Mouse (Mus musculus) myocyte (in vitro differentiated cells): Measurements from ENCODE around the gene Lgals3. TPM values are rescaled to one million over a fixed set of nuclear protein-coding genes. Genes with fewer than 3 reads are reported as not detected.

ENCODE experiments used
- H3K27me3 ChIP-seq: one replicate; pipeline ENCODE4 v1.6.1; 2011; ENCODE audit not compliant: control insufficient read depth, insufficient read depth, insufficient read length
- H3K36me3 ChIP-seq: one replicate; pipeline ENCODE4 v1.6.1; 2011; ENCODE audit not compliant: control insufficient read depth, insufficient read depth
- H3K4me2 ChIP-seq: one replicate; pipeline ENCODE4 v1.6.1; 2011; ENCODE audit warnings: low read depth, control low read depth
- H3K4me3 ChIP-seq: one replicate; pipeline ENCODE4 v1.5.1; 2011; ENCODE audit warnings: mild to moderate bottlenecking, control low read depth, moderate library complexity
- H3K79me2 ChIP-seq: one replicate; pipeline ENCODE4 v1.6.1; 2011; ENCODE audit not compliant: control insufficient read depth, insufficient read depth
- H3ac ChIP-seq: one replicate; pipeline ENCODE4 v1.6.1; 2011; ENCODE audit not compliant: control insufficient read depth, insufficient read length
- CEBPB ChIP-seq: IDR thresholded peaks from 2 replicates; pipeline ENCODE4 v1.6.1; 2011; ENCODE audit warnings: mild to moderate bottlenecking, moderate library complexity; ENCODE audit not compliant: poor library complexity, insufficient read depth, severe bottlenecking
- E2F4 ChIP-seq: IDR thresholded peaks from one replicate; pipeline ENCODE4 v1.6.1; 2011; ENCODE audit warnings: mild to moderate bottlenecking, control low read depth, moderate library complexity; ENCODE audit not compliant: insufficient read depth
- MAX ChIP-seq: IDR thresholded peaks from one replicate; pipeline ENCODE4 v1.6.1; 2011; ENCODE audit warnings: low read depth, mild to moderate bottlenecking, control low read depth
- MYOD1 ChIP-seq, 3 experiments: IDR thresholded peaks; one replicate each; pipeline ENCODE4 v1.6.1; 2011; ENCODE audit warnings: control low read depth in 2 of 3, low read depth in 2 of 3, mild to moderate bottlenecking in 2 of 3, moderate library complexity in 1 of 3; ENCODE audit not compliant: insufficient read length in 2 of 3, control insufficient read depth in 1 of 3
- MYOG ChIP-seq, 3 experiments: IDR thresholded peaks; one replicate each; pipeline ENCODE4 v1.6.1; 2011; ENCODE audit warnings: control low read depth in 2 of 3, low read depth in 2 of 3, mild to moderate bottlenecking in 2 of 3; ENCODE audit not compliant: insufficient read length in 2 of 3, control insufficient read depth in 1 of 3, insufficient read depth in 1 of 3
- POLR2A ChIP-seq: IDR thresholded peaks from one replicate; pipeline ENCODE4 v1.6.1; 2011; ENCODE audit warnings: low read depth, mild to moderate bottlenecking, control low read depth, moderate library complexity; ENCODE audit not compliant: insufficient read length
- POLR2AphosphoS2 ChIP-seq: IDR thresholded peaks from one replicate; pipeline ENCODE4 v1.6.1; 2011; ENCODE audit warnings: low read depth, control low read depth; ENCODE audit not compliant: insufficient read length
- REST ChIP-seq: IDR thresholded peaks from one replicate; pipeline ENCODE4 v1.6.1; 2011; ENCODE audit warnings: mild to moderate bottlenecking, control low read depth, moderate library complexity; ENCODE audit not compliant: insufficient read depth, insufficient read length
- SRF ChIP-seq: IDR thresholded peaks from one replicate; pipeline ENCODE4 v1.6.1; 2011; ENCODE audit warnings: low read depth; ENCODE audit not compliant: control insufficient read depth, insufficient read length
- TCF12 ChIP-seq: IDR thresholded peaks from one replicate; pipeline ENCODE4 v1.6.1; 2011; ENCODE audit warnings: mild to moderate bottlenecking, control low read depth; ENCODE audit not compliant: poor library complexity, insufficient read depth, severe bottlenecking
- TCF3 ChIP-seq: IDR thresholded peaks from one replicate; pipeline ENCODE4 v1.6.1; 2011; ENCODE audit warnings: low read depth, control low read depth; ENCODE audit not compliant: insufficient read length
- USF1 ChIP-seq: IDR thresholded peaks from one replicate; pipeline ENCODE4 v1.6.1; 2011; ENCODE audit warnings: low read depth, mild to moderate bottlenecking, control low read depth, moderate library complexity
- polyA plus RNA-seq: library from polyadenylated mRNA; unstranded; fragments of >200 nt; fragmentation: generic; extraction: Trizol; gene quantifications from one replicate; pipeline ENCODE4 v1.2.1, GENCODE M21; 2012; ENCODE audit warnings: missing spikeins

Lgals3 gene
- polyA plus RNA-seq, 1 experiment, result 525 TPM

DNA sequence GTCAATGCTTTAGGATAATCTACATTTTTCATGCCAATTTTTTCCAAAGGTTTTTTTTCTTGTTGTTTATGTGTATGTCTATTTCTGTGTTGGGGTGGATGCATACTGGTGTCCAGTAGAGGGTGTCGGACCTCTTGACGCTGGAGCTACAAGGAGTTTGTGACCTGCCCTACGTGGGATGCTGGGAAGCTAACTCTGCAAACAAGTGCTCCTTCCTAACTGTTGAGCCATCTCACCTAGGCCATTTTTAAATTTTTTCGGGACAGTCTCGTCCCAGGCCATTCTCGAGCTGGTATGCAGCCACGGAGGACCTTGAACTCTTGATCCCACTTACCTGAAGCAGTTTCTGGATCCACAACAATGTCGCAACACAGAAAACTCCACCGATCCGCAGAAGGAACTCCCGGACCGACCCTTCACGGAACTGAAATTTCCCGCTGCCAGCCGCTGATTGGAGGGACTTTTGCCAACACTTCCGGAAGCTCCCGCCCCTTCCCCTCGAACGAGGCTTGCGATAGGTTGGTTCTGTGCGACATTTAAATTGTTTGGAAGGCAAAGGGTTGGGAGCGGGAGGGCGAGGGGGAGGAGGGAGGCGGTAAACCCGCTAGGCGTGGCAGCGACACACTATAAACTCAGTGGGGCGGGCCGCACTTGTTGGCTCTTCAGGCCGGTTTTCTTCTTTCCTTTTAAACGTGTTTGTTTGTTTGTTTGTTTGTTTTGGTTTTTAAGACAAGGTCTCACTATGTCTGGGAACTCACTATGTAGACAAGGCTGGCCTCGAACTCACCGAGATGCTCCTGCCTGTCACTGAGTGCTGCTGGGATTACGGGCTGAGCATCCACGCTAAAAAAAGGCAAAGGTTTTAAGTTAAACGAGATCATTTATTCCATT, 50.5 kb downstream of the Lgals3 start, which contains the start of gene Dlgap5:
Gene Dlgap5, minus strand, starts transcription at position 633 of the 891 bp plus-strand sequence.
- Histone ChIP-seq H3K79me2 (peaks cover 12% of the 10 kb centered on the region), H3ac (no peak within 1 kb of the TSS), H3K36me3 (peaks cover 10% of the 10 kb centered on the region), H3K4me2 (peak within 1 kb of the TSS; percentile 79), H3K4me3 (peak within 1 kb of the TSS; percentile 63), H3K27me3 (no peaks in the 10 kb centered on the region)
- TF ChIP-seq TCF3 (no peak), MYOD1 (IDR thresholded peaks at IDR 0.05; ENCODE audit: control insufficient read depth in 1 of 3, insufficient read length in 2 of 3, low read depth in 2 of 3) (no peak), POLR2A (peak; percentile 52), E2F4 (peak; percentile 100), SRF (no peak), CEBPB (no peak), USF1 (no peak), MAX (no peak), MYOG (IDR thresholded peaks at IDR 0.05; ENCODE audit: control insufficient read depth in 1 of 3, insufficient read depth in 1 of 3, insufficient read length in 2 of 3, low read depth in 2 of 3) (no peak), TCF12 (no peak), POLR2AphosphoS2 (peak; percentile 19)

DNA sequence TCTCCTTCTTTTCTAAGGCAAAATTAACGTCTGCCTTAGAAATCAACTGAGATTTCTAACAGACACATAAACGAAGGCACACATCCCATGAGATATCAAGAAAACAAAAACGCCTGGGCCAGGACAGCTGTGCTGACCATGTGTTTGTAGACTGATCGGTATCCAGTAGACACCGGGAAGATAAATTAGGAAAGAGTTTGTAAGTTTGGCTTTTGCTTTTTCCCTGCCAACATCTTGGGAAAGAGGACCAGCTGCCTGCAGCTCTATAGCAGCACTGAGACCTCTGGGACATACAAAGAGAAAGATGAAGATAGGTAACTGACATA, 51.1 kb downstream of the Lgals3 start:
- H3K79me2 ChIP-seq, result peaks cover 12% of the 10 kb centered on the region
- H3ac ChIP-seq, result no peak overlapping the region
- H3K27me3 ChIP-seq, result no peaks in the 10 kb centered on the region
- TF ChIP-seq MYOG (IDR thresholded peaks at IDR 0.05; ENCODE audit: control insufficient read depth in 1 of 3, insufficient read depth in 1 of 3, insufficient read length in 2 of 3, low read depth in 2 of 3) (no peak), E2F4 (no peak), POLR2AphosphoS2 (no peak), MAX (no peak), TCF12 (no peak)
- H3K4me3 ChIP-seq, result peak overlapping the region; percentile 63
- peak overlapping the region; percentile 47 for H3K4me2 ChIP-seq
- H3K36me3 ChIP-seq, result peaks cover 9% of the 10 kb centered on the region

DNA sequence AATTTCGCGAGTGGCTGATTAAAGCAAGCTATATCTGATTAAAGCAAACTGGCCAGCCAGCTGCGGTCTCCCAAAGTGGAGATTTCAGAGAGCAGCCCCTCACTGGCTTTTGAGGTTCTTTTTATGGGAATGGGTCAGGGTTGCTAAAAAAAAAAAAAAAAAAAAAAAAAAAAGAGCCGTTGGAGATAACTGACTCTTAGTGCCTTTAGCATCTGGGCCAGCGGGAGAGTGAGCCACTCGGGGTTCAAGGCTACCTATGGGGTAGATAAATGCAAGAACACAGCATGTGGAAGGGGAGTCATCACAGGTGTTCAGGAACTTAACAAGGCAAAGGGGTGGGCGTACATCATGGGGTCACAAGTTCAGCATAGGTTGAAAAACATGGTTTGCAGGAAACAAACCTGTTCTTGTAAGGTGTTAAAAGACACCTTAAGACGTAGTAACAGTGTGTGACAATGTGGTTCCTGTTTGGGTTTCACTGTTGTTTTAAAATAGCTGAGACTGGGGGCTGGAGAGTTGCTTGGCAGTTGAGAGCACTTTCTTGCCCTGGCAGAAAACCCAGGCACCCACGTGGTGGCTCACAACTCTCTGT, 51.6 kb downstream of the Lgals3 start:
- H3K79me2 ChIP-seq, result peaks cover 12% of the 10 kb centered on the region
- no peak overlapping the region for H3ac ChIP-seq
- H3K4me2 ChIP-seq, result no peak overlapping the region
- TF ChIP-seq POLR2A, result no peak
- TF ChIP-seq TCF3, result no peak
- no peak for TF ChIP-seq REST
- TF ChIP-seq MAX, result no peak
- TF ChIP-seq SRF, result no peak
- no peak for TF ChIP-seq CEBPB
- TF ChIP-seq USF1, result no peak
- TF ChIP-seq POLR2AphosphoS2, result no peak
- TF ChIP-seq E2F4, result no peak
- no peak for TF ChIP-seq TCF12
- no peak for TF ChIP-seq MYOG (IDR thresholded peaks at IDR 0.05; ENCODE audit: control insufficient read depth in 1 of 3, insufficient read depth in 1 of 3, insufficient read length in 2 of 3, low read depth in 2 of 3)
- TF ChIP-seq MYOD1 (IDR thresholded peaks at IDR 0.05; ENCODE audit: control insufficient read depth in 1 of 3, insufficient read length in 2 of 3, low read depth in 2 of 3), result no peak
- no peaks in the 10 kb centered on the region for H3K27me3 ChIP-seq
- H3K36me3 ChIP-seq, result peaks cover 9% of the 10 kb centered on the region
- peak overlapping the region; percentile 63 for H3K4me3 ChIP-seq

DNA sequence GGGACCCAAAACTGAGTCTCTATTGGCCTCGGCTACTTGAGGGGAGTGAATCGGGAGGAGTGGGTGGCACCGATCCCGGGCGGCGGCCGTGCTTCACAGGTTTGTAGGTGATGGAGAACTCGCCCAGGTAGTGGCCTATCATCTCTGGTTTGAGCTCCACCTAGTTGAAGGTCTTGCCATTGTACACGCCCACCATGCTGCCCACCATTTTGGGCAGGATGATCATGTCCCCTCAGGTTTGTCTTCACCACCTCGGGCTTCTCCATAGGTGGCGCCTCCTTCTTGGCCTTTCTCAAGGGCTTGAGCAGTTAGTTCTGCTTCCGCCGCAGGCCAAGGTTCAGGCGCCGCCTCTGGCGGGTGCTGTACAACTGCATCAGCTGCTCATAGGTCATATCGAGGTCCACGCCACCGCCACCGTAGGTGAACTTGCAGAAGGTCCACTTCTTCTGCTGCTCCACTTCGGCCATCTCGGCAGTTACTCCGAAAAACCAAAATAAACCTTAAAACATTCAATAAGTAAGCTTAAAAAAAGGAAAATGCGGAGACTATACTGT, 52.2 kb downstream of the Lgals3 start:
- no peak overlapping the region for H3K4me2 ChIP-seq
- peaks cover 5% of the 10 kb centered on the region for H3K36me3 ChIP-seq
- TF ChIP-seq POLR2AphosphoS2 (no peak), CEBPB (no peak)
- no peak overlapping the region for H3K4me3 ChIP-seq
- no peak overlapping the region for H3ac ChIP-seq
- H3K27me3 ChIP-seq, result no peaks in the 10 kb centered on the region
- peaks cover 12% of the 10 kb centered on the region for H3K79me2 ChIP-seq
